Mouse (Mus musculus): ENCODE data around the gene Xpo6. TPM values are rescaled to one million over a fixed set of nuclear protein-coding genes. Genes with fewer than 3 reads are reported as not detected.

The Xpo6 gene
- polyA plus RNA-seq, 1 experiment: 235 TPM

- H3K27me3 ChIP-seq (ENCODE audit: control insufficient read depth, insufficient read depth, low read length): peaks cover 13% of the 10 kb centered on the region
- WGBS: 33% methylated on average over 16 of the region's 16 CpGs
- no peak overlapping the region for H3K4me3 ChIP-seq (ENCODE audit: extremely low read depth, insufficient read depth, insufficient read length)
Measured at GRCm38 (mm10) chr7:126080949-126081654, 119.2 kb downstream of the Xpo6 start.

GRCm38 (mm10) chr7:126076935-126077334, 123.4 kb downstream of the Xpo6 start:
- no peaks in the 10 kb centered on the region; the same call in none of the 2 replicates for H3K4me1 ChIP-seq (ENCODE audit: control insufficient read depth, insufficient read depth, insufficient read length)
- no peak overlapping the region for H3K4me3 ChIP-seq (ENCODE audit: extremely low read depth, insufficient read depth, insufficient read length)
- H3K36me3 ChIP-seq (ENCODE audit: control insufficient read depth, insufficient read depth, low read length): no peaks in the 10 kb centered on the region
- DNase-seq (ENCODE audit: low read depth in 1 of 2, low spot score in 2 of 2): no peak
- peaks cover 6% of the 10 kb centered on the region for H3K27me3 ChIP-seq (ENCODE audit: control insufficient read depth, insufficient read depth, low read length)
- 91% methylated on average over 1 of the region's 1 CpGs for WGBS
- TF ChIP-seq POLR2A (IDR thresholded peaks at IDR 0.05; ENCODE audit: low read depth, low read length): no peak
- TF ChIP-seq CTCF (IDR thresholded peaks at IDR 0.05; ENCODE audit: extremely low read depth, insufficient read depth, insufficient read length, insufficient replicate concordance): no peak
- no peak overlapping the region for H3K27ac ChIP-seq (ENCODE audit: insufficient read depth, low read length)

More at GRCm38 (mm10) chr7:126080949-126081654, 119.2 kb downstream of the Xpo6 start:
- no peak for TF ChIP-seq CTCF (IDR thresholded peaks at IDR 0.05; ENCODE audit: extremely low read depth, insufficient read depth, insufficient read length, insufficient replicate concordance)
- no peak for TF ChIP-seq POLR2A (IDR thresholded peaks at IDR 0.05; ENCODE audit: low read depth, low read length)
- Histone ChIP-seq H3K27ac (ENCODE audit: insufficient read depth, low read length) (no peak overlapping the region), H3K36me3 (ENCODE audit: control insufficient read depth, insufficient read depth, low read length) (no peaks in the 10 kb centered on the region), H3K4me1 (ENCODE audit: control insufficient read depth, insufficient read depth, insufficient read length) (no peaks in the 10 kb centered on the region; the same call in 1 of the 2 replicates)
- DNase-seq (ENCODE audit: low read depth in 1 of 2, low spot score in 2 of 2): no peak

GRCm38 (mm10) chr7:126075058-126075457, 125.2 kb downstream of the Xpo6 start:
- H3K4me1 ChIP-seq (ENCODE audit: control insufficient read depth, insufficient read depth, insufficient read length): no peaks in the 10 kb centered on the region; the same call in 1 of the 2 replicates
- no peaks in the 10 kb centered on the region for H3K27me3 ChIP-seq (ENCODE audit: control insufficient read depth, insufficient read depth, low read length)
- no peaks in the 10 kb centered on the region for H3K36me3 ChIP-seq (ENCODE audit: control insufficient read depth, insufficient read depth, low read length)
- no peak for TF ChIP-seq CTCF (IDR thresholded peaks at IDR 0.05; ENCODE audit: extremely low read depth, insufficient read depth, insufficient read length, insufficient replicate concordance)
- DNase-seq (ENCODE audit: low read depth in 1 of 2, low spot score in 2 of 2): no peak
- H3K27ac ChIP-seq (ENCODE audit: insufficient read depth, low read length): no peak overlapping the region
- WGBS: 11% methylated on average over 9 of the region's 9 CpGs
- no peak overlapping the region for H3K4me3 ChIP-seq (ENCODE audit: extremely low read depth, insufficient read depth, insufficient read length)

GRCm38 (mm10) chr7:126070321-126070720, 130.0 kb downstream of the Xpo6 start:
- TF ChIP-seq CTCF (IDR thresholded peaks at IDR 0.05; ENCODE audit: extremely low read depth, insufficient read depth, insufficient read length, insufficient replicate concordance) (no peak), POLR2A (IDR thresholded peaks at IDR 0.05; ENCODE audit: low read depth, low read length) (no peak)
- Histone ChIP-seq H3K36me3 (ENCODE audit: control insufficient read depth, insufficient read depth, low read length) (no peaks in the 10 kb centered on the region), H3K4me1 (ENCODE audit: control insufficient read depth, insufficient read depth, insufficient read length) (no peaks in the 10 kb centered on the region; the same call in 1 of the 2 replicates), H3K27ac (ENCODE audit: insufficient read depth, low read length) (no peak overlapping the region), H3K4me3 (ENCODE audit: extremely low read depth, insufficient read depth, insufficient read length) (no peak overlapping the region), H3K27me3 (ENCODE audit: control insufficient read depth, insufficient read depth, low read length) (no peaks in the 10 kb centered on the region)
- WGBS: 93% methylated on average over 4 of the region's 4 CpGs
- no peak for DNase-seq (ENCODE audit: low read depth in 1 of 2, low spot score in 2 of 2)

- TF ChIP-seq CTCF (IDR thresholded peaks at IDR 0.05; ENCODE audit: extremely low read depth, insufficient read depth, insufficient read length, insufficient replicate concordance) (no peak), POLR2A (IDR thresholded peaks at IDR 0.05; ENCODE audit: low read depth, low read length) (no peak)
- 80% methylated on average over 14 of the region's 14 CpGs for WGBS
- no peak overlapping the region for H3K27ac ChIP-seq (ENCODE audit: insufficient read depth, low read length)
- no peaks in the 10 kb centered on the region for H3K27me3 ChIP-seq (ENCODE audit: control insufficient read depth, insufficient read depth, low read length)
- DNase-seq (ENCODE audit: low read depth in 1 of 2, low spot score in 2 of 2): no peak
- no peaks in the 10 kb centered on the region for H3K36me3 ChIP-seq (ENCODE audit: control insufficient read depth, insufficient read depth, low read length)
- no peaks in the 10 kb centered on the region for H3K4me1 ChIP-seq (ENCODE audit: control insufficient read depth, insufficient read depth, insufficient read length)
- H3K4me3 ChIP-seq (ENCODE audit: extremely low read depth, insufficient read depth, insufficient read length): no peak overlapping the region
Measured at GRCm38 (mm10) chr7:126066777-126067176, 133.5 kb downstream of the Xpo6 start.

GRCm38 (mm10) chr7:126065243-126065876, 134.9 kb downstream of the Xpo6 start:
- DNase-seq (ENCODE audit: low read depth in 1 of 2, low spot score in 2 of 2): no peak
- no peaks in the 10 kb centered on the region for H3K4me1 ChIP-seq (ENCODE audit: control insufficient read depth, insufficient read depth, insufficient read length)
- H3K27me3 ChIP-seq (ENCODE audit: control insufficient read depth, insufficient read depth, low read length): no peaks in the 10 kb centered on the region
- WGBS: 75% methylated on average over 5 of the region's 5 CpGs
- H3K4me3 ChIP-seq (ENCODE audit: extremely low read depth, insufficient read depth, insufficient read length): no peak overlapping the region
- H3K36me3 ChIP-seq (ENCODE audit: control insufficient read depth, insufficient read depth, low read length): no peaks in the 10 kb centered on the region
- no peak overlapping the region for H3K27ac ChIP-seq (ENCODE audit: insufficient read depth, low read length)
- no peak for TF ChIP-seq CTCF (IDR thresholded peaks at IDR 0.05; ENCODE audit: extremely low read depth, insufficient read depth, insufficient read length, insufficient replicate concordance)
- no peak for TF ChIP-seq POLR2A (IDR thresholded peaks at IDR 0.05; ENCODE audit: low read depth, low read length)

- Histone ChIP-seq H3K4me3 (ENCODE audit: extremely low read depth, insufficient read depth, insufficient read length) (no peak overlapping the region), H3K27ac (ENCODE audit: insufficient read depth, low read length) (no peak overlapping the region), H3K4me1 (ENCODE audit: control insufficient read depth, insufficient read depth, insufficient read length) (no peaks in the 10 kb centered on the region), H3K36me3 (ENCODE audit: control insufficient read depth, insufficient read depth, low read length) (no peaks in the 10 kb centered on the region), H3K27me3 (ENCODE audit: control insufficient read depth, insufficient read depth, low read length) (no peaks in the 10 kb centered on the region)
- no peak for DNase-seq (ENCODE audit: low read depth in 1 of 2, low spot score in 2 of 2)
- WGBS: 86% methylated on average over 4 of the region's 4 CpGs
- TF ChIP-seq POLR2A (IDR thresholded peaks at IDR 0.05; ENCODE audit: low read depth, low read length) (no peak), CTCF (IDR thresholded peaks at IDR 0.05; ENCODE audit: extremely low read depth, insufficient read depth, insufficient read length, insufficient replicate concordance) (no peak)
Measured at GRCm38 (mm10) chr7:126062228-126062627, 138.1 kb downstream of the Xpo6 start.

All from spleen, adult 2 months (tissue).